Mouse (Mus musculus) liver, postnatal 0 days (tissue): ENCODE results near the gene Slc12a3.

ENCODE experiments used
- CTCF ChIP-seq: sonication (generic); IDR thresholded peaks from 2 replicates; pipeline ENCODE4 v1.5.1; 2016; ENCODE audit warnings: antibody characterized with exemption, low read depth
- EP300 ChIP-seq: IDR thresholded peaks from 2 replicates; pipeline ENCODE4 v1.6.1; 2016; ENCODE audit warnings: antibody characterized with exemption, low read depth, mild to moderate bottlenecking

DNA sequence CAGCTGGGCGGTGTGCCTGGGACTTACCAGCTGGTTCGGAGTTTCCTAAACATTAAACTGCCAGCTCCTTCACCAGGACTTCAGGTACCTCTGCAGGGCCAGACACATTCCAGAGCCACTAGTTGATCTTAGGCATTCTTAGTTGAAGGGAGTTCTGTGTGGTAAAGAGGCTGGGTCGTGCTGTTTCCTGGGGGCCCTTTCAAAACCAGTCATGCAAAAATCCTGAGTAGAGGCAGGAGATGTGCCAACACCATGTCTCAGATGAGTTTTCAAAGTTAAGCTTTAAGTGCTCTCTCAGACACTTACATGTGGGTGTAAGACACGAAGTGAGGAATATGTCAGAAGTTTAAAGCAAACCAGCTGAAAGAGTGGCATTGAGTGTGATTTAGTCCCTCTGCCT lies 28.2 kb upstream of the Slc12a3 start:
- TF ChIP-seq CTCF (no peak), EP300 (no peak)
